Mouse (Mus musculus): ENCODE results near the gene Rslcan18.
A peak's percentile ranks its signal among the peaks of the same experiment; 100 is the strongest.
"Not testable (repeated sequence)": the region's sequence is repeated elsewhere in the genome, so short reads cannot be mapped to it uniquely, and the experiment has no call there.

Rslcan18 gene

GRCm38 (mm10) chr13:67116163-67116562, at the start of gene Rslcan18:
Gene Rslcan18, minus strand, starts transcription at chr13:67116263.
- DNase-seq: not testable (repeated sequence)

- DNase-seq: peak; percentile 85
These were observed 12.1 kb upstream of the Rslcan18 start for GRCm38 (mm10) chr13:67128038-67128721.

GRCm38 (mm10) chr13:67127507-67127906, 11.4 kb upstream of the Rslcan18 start:
- DNase-seq: peak; percentile 16

- no peak for DNase-seq
These were observed 8.4 kb upstream of the Rslcan18 start for GRCm38 (mm10) chr13:67124460-67124859.

GRCm38 (mm10) chr13:67121360-67121759, 5.3 kb upstream of the Rslcan18 start, which contains the start of gene Zfp759:
Gene Zfp759, plus strand, starts transcription at chr13:67121660.
- DNase-seq: not testable (repeated sequence)

- no peak for DNase-seq
These were observed 2.8 kb downstream of the Rslcan18 start for GRCm38 (mm10) chr13:67113287-67113686.

GRCm38 (mm10) chr13:67112096-67112495, 4.0 kb downstream of the Rslcan18 start:
- DNase-seq: no peak

GRCm38 (mm10) chr13:67108821-67109206, 7.2 kb downstream of the Rslcan18 start:
- DNase-seq: no peak

GRCm38 (mm10) chr13:67108194-67108820, 7.8 kb downstream of the Rslcan18 start, which contains the start of gene Gm28557:
Gene Gm28557, minus strand, starts transcription at chr13:67108604.
- DNase-seq: peak; percentile 91

GRCm38 (mm10) chr13:67107681-67108080, 8.4 kb downstream of the Rslcan18 start:
- peak; percentile 8 for DNase-seq

- no peak for DNase-seq
These were observed 18.2 kb downstream of the Rslcan18 start, which contains the start of gene Zfp708 for GRCm38 (mm10) chr13:67097876-67098275. Gene Zfp708, minus strand, starts transcription at chr13:67097976.

GRCm38 (mm10) chr13:67090154-67090553, 25.9 kb downstream of the Rslcan18 start:
- DNase-seq: no peak

- peak; percentile 8 for DNase-seq
These were observed 34.1 kb downstream of the Rslcan18 start for GRCm38 (mm10) chr13:67081946-67082345.

GRCm38 (mm10) chr13:67081142-67081713, 34.8 kb downstream of the Rslcan18 start:
- peak; percentile 73 for DNase-seq

GRCm38 (mm10) chr13:67077244-67077643, 38.8 kb downstream of the Rslcan18 start:
- no peak for DNase-seq

- DNase-seq: no peak
These were observed 43.3 kb downstream of the Rslcan18 start for GRCm38 (mm10) chr13:67072786-67073185.

- no peak for DNase-seq
These were observed 50.7 kb downstream of the Rslcan18 start for GRCm38 (mm10) chr13:67065386-67065785.

- DNase-seq: peak; percentile 14
These were observed 53.6 kb downstream of the Rslcan18 start for GRCm38 (mm10) chr13:67062427-67062826.

GRCm38 (mm10) chr13:67060786-67061358, 55.2 kb downstream of the Rslcan18 start, which contains the start of gene Zfp712:
Gene Zfp712, minus strand, starts transcription at chr13:67061170.
- peak; percentile 93 for DNase-seq

GRCm38 (mm10) chr13:67060161-67060785, 55.8 kb downstream of the Rslcan18 start:
- no peak for DNase-seq

Data from cerebellum, adult 11-12 months (tissue).